Mouse (Mus musculus) heart, postnatal 25 days (tissue): ENCODE measurements around the gene Myh14. TPM values are rescaled to one million over a fixed set of nuclear protein-coding genes. Genes with fewer than 3 reads are reported as not detected.

Experiments used
- DNase-seq: peaks from one replicate; pipeline ENCODE4 v3.0.0; 2022; ENCODE audit warnings: low spot score
- intact Hi-C: fragments of 180-260 bp; cut with DNase I; formaldehyde crosslinking; loops from one replicate; pipeline ENCODE4 v1.15.1; 2025
- total RNA-seq, 2 experiments: library from RNA; stranded (reverse); gene quantifications; 2 replicates each; pipeline ENCODE4 v1.2.3; 2021

Myh14 gene
- total RNA-seq, 2 experiments from 2014 or later: 72.2 to 80.8 TPM

- DNase-seq: no peak
- intact Hi-C loops: no loop called here
Observed at GRCm38 (mm10) chr7:44606171-44606901, 64.3 kb downstream of the Myh14 start.

- DNase-seq: no peak
- intact Hi-C loops: no loop called here
Observed at GRCm38 (mm10) chr7:44605436-44605835, 65.2 kb downstream of the Myh14 start.

- intact Hi-C loops: no loop called here
- no peak for DNase-seq
Observed at GRCm38 (mm10) chr7:44604619-44605018, 66.0 kb downstream of the Myh14 start.

- DNase-seq: no peak
- intact Hi-C loops: no loop called here
Observed at GRCm38 (mm10) chr7:44604139-44604606, 66.5 kb downstream of the Myh14 start.

- no peak for DNase-seq
- intact Hi-C loops: no loop called here
Observed at GRCm38 (mm10) chr7:44603186-44603855, 67.3 kb downstream of the Myh14 start.

- intact Hi-C loops: no loop called here
- DNase-seq: no peak
Observed at GRCm38 (mm10) chr7:44602443-44602842, 68.2 kb downstream of the Myh14 start.

GRCm38 (mm10) chr7:44601646-44602045, 69.0 kb downstream of the Myh14 start:
- intact Hi-C loops: no loop called here

GRCm38 (mm10) chr7:44600691-44601262, 69.9 kb downstream of the Myh14 start:
- DNase-seq: no peak
- intact Hi-C loops: no loop called here

More at GRCm38 (mm10) chr7:44601646-44602045, 69.0 kb downstream of the Myh14 start:
- no peak for DNase-seq

- no peak for DNase-seq
- intact Hi-C loops: no loop called here
Observed at GRCm38 (mm10) chr7:44598336-44598735, 72.3 kb downstream of the Myh14 start.

- intact Hi-C loops: no loop called here
- no peak for DNase-seq
Observed at GRCm38 (mm10) chr7:44597666-44598065, 73.0 kb downstream of the Myh14 start.

GRCm38 (mm10) chr7:44596996-44597538, 73.6 kb downstream of the Myh14 start:
- DNase-seq: no peak
- intact Hi-C loops: no loop called here

- no peak for DNase-seq
- intact Hi-C loops: no loop called here
Observed at GRCm38 (mm10) chr7:44596051-44596450, 74.6 kb downstream of the Myh14 start.

- intact Hi-C loops: no loop called here
- DNase-seq: no peak
Observed at GRCm38 (mm10) chr7:44595131-44595561, 75.5 kb downstream of the Myh14 start.

GRCm38 (mm10) chr7:44594291-44594690, 76.4 kb downstream of the Myh14 start:
- DNase-seq: no peak
- intact Hi-C loops: no loop called here

GRCm38 (mm10) chr7:44593775-44594174, 76.9 kb downstream of the Myh14 start:
- peak; percentile 20 for DNase-seq
- intact Hi-C loops: no loop called here

GRCm38 (mm10) chr7:44593051-44593450, 77.6 kb downstream of the Myh14 start:
- DNase-seq: no peak
- intact Hi-C loops: no loop called here

- intact Hi-C loops: no loop called here
- DNase-seq: no peak
Observed at GRCm38 (mm10) chr7:44591348-44592116, 79.1 kb downstream of the Myh14 start.

- intact Hi-C loops: no loop called here
- DNase-seq: peak; percentile 58
Observed at GRCm38 (mm10) chr7:44590402-44591347, 80.0 kb downstream of the Myh14 start, which contains the start of gene Kcnc3. Gene Kcnc3 (plus strand): TSS chr7:44590664.

GRCm38 (mm10) chr7:44589946-44590345, 80.7 kb downstream of the Myh14 start:
- intact Hi-C loops: no loop called here

More at GRCm38 (mm10) chr7:44589946-44590345, 80.7 kb downstream of the Myh14 start:
- DNase-seq: no peak
